Mouse (Mus musculus): ENCODE measurements around the gene Mettl17. TPM values are rescaled to one million over a fixed set of nuclear protein-coding genes. Genes with fewer than 3 reads are reported as not detected.
A peak's percentile ranks its signal among the peaks of the same experiment; 100 is the strongest.
"Not testable (repeated sequence)": the region's sequence is repeated elsewhere in the genome, so short reads cannot be mapped to it uniquely, and the experiment has no call there.

Mettl17 gene
- polyA plus RNA-seq (2016; fragmentation: Nextera tagmentation; extraction: Ambion mirVana), result 58.2 and 66.0 TPM in 2 replicates

- H3K27ac ChIP-seq, result peak within 1 kb of the TSS; percentile 87
- peak; percentile 96 for ATAC-seq (ENCODE audit: low FRiP score)
- peak within 1 kb of the TSS; percentile 79 for H3K9ac ChIP-seq
- H3K36me3 ChIP-seq (replicated peaks), result peaks cover 32% of the 10 kb centered on the region
- peaks cover 19% of the 10 kb centered on the region for H3K4me1 ChIP-seq
- H3K4me3 ChIP-seq (replicated peaks), result peak within 1 kb of the TSS; percentile 73
- H3K9me3 ChIP-seq, result no peaks in the 10 kb centered on the region
- under 1% methylated on average over 43 of the region's 43 CpGs for WGBS
- H3K27me3 ChIP-seq, result no peaks in the 10 kb centered on the region
- H3K4me2 ChIP-seq, result peak within 1 kb of the TSS; percentile 83
These were observed at the start of gene Mettl17 for GRCm38 (mm10) chr14:51884598-51885331. Gene Mettl17, plus strand, starts transcription at chr14:51884842.

GRCm38 (mm10) chr14:51838480-51838879 lies 46.2 kb upstream of the Mettl17 start:
- not testable (repeated sequence) for H3K36me3 ChIP-seq (replicated peaks); H3K27me3 ChIP-seq; H3K9ac ChIP-seq; H3K4me3 ChIP-seq (replicated peaks); H3K4me2 ChIP-seq; ATAC-seq (ENCODE audit: low FRiP score); H3K4me1 ChIP-seq; H3K27ac ChIP-seq; H3K9me3 ChIP-seq
- 20% methylated on average over 2 of the region's 2 CpGs for WGBS

- H3K4me2 ChIP-seq, result no peak overlapping the region
- no peak overlapping the region for H3K9ac ChIP-seq
- no peak for ATAC-seq (ENCODE audit: low FRiP score)
- WGBS, result 58% methylated on average over 1 of the region's 1 CpGs
- H3K9me3 ChIP-seq, result no peaks in the 10 kb centered on the region
- H3K27ac ChIP-seq, result no peak overlapping the region
- no peak overlapping the region for H3K4me3 ChIP-seq (replicated peaks)
- H3K27me3 ChIP-seq, result no peaks in the 10 kb centered on the region
- H3K36me3 ChIP-seq (replicated peaks), result no peaks in the 10 kb centered on the region
- H3K4me1 ChIP-seq, result no peaks in the 10 kb centered on the region
These were observed 42.4 kb upstream of the Mettl17 start for GRCm38 (mm10) chr14:51842250-51842649.

- no peaks in the 10 kb centered on the region for H3K4me1 ChIP-seq
- H3K36me3 ChIP-seq (replicated peaks), result no peaks in the 10 kb centered on the region
- no peak for ATAC-seq (ENCODE audit: low FRiP score)
- H3K27ac ChIP-seq, result no peak overlapping the region
- no peak overlapping the region for H3K9ac ChIP-seq
- no peaks in the 10 kb centered on the region for H3K27me3 ChIP-seq
- WGBS, result 91% methylated on average over 2 of the region's 2 CpGs
- no peaks in the 10 kb centered on the region for H3K9me3 ChIP-seq
- H3K4me2 ChIP-seq, result no peak overlapping the region
- H3K4me3 ChIP-seq (replicated peaks), result no peak overlapping the region
These were observed 41.9 kb upstream of the Mettl17 start for GRCm38 (mm10) chr14:51842781-51843180.

GRCm38 (mm10) chr14:51843882-51844281 lies 40.8 kb upstream of the Mettl17 start:
- no peaks in the 10 kb centered on the region for H3K36me3 ChIP-seq (replicated peaks)
- no peaks in the 10 kb centered on the region for H3K4me1 ChIP-seq
- H3K4me3 ChIP-seq (replicated peaks), result no peak overlapping the region
- no peaks in the 10 kb centered on the region for H3K27me3 ChIP-seq
- H3K9me3 ChIP-seq, result no peaks in the 10 kb centered on the region
- no peak overlapping the region for H3K27ac ChIP-seq
- ATAC-seq (ENCODE audit: low FRiP score), result no peak
- no peak overlapping the region for H3K4me2 ChIP-seq
- no peak overlapping the region for H3K9ac ChIP-seq

GRCm38 (mm10) chr14:51846566-51846965 lies 38.1 kb upstream of the Mettl17 start:
- Histone ChIP-seq H3K4me1 (no peaks in the 10 kb centered on the region), H3K36me3 (replicated peaks) (no peaks in the 10 kb centered on the region), H3K27me3 (no peaks in the 10 kb centered on the region), H3K4me2 (no peak overlapping the region), H3K4me3 (replicated peaks) (no peak overlapping the region), H3K27ac (no peak overlapping the region), H3K9ac (no peak overlapping the region), H3K9me3 (no peaks in the 10 kb centered on the region)
- no peak for ATAC-seq (ENCODE audit: low FRiP score)
- WGBS, result 57% methylated on average over 3 of the region's 3 CpGs

- H3K9ac ChIP-seq; ATAC-seq (ENCODE audit: low FRiP score): not testable (repeated sequence)
- 39% methylated on average over 3 of the region's 3 CpGs for WGBS
These were observed 33.6 kb upstream of the Mettl17 start for GRCm38 (mm10) chr14:51851006-51851405.

GRCm38 (mm10) chr14:51853399-51853798 lies 31.2 kb upstream of the Mettl17 start, which contains the start of gene Ear6:
Gene Ear6, plus strand, starts transcription at chr14:51853699.
- Histone ChIP-seq H3K9me3 (no peaks in the 10 kb centered on the region), H3K4me3 (replicated peaks) (no peak within 1 kb of the TSS), H3K27me3 (no peaks in the 10 kb centered on the region), H3K9ac (no peak within 1 kb of the TSS), H3K4me1 (no peaks in the 10 kb centered on the region), H3K4me2 (no peak within 1 kb of the TSS), H3K27ac (no peak within 1 kb of the TSS), H3K36me3 (replicated peaks) (no peaks in the 10 kb centered on the region)
- ATAC-seq (ENCODE audit: low FRiP score), result no peak

More at GRCm38 (mm10) chr14:51851006-51851405, 33.6 kb upstream of the Mettl17 start:
- H3K27me3 ChIP-seq; H3K4me2 ChIP-seq; H3K9me3 ChIP-seq; H3K27ac ChIP-seq; H3K4me3 ChIP-seq (replicated peaks); H3K4me1 ChIP-seq; H3K36me3 ChIP-seq (replicated peaks): not testable (repeated sequence)

- H3K36me3 ChIP-seq (replicated peaks); H3K4me3 ChIP-seq (replicated peaks); H3K4me1 ChIP-seq; H3K27ac ChIP-seq; ATAC-seq (ENCODE audit: low FRiP score); H3K9ac ChIP-seq; H3K9me3 ChIP-seq; H3K27me3 ChIP-seq; H3K4me2 ChIP-seq: not testable (repeated sequence)
- WGBS, result 84% methylated on average over 7 of the region's 7 CpGs
These were observed 29.4 kb upstream of the Mettl17 start for GRCm38 (mm10) chr14:51855280-51855679.

- not testable (repeated sequence) for H3K4me1 ChIP-seq; ATAC-seq (ENCODE audit: low FRiP score); H3K4me3 ChIP-seq (replicated peaks); H3K27ac ChIP-seq; H3K9me3 ChIP-seq; H3K36me3 ChIP-seq (replicated peaks); H3K27me3 ChIP-seq; H3K4me2 ChIP-seq; H3K9ac ChIP-seq
- 16% methylated on average over 1 of the region's 1 CpGs for WGBS
These were observed 21.0 kb upstream of the Mettl17 start for GRCm38 (mm10) chr14:51863603-51864002.

- Histone ChIP-seq H3K27ac (no peak overlapping the region), H3K4me2 (no peak overlapping the region), H3K4me1 (no peaks in the 10 kb centered on the region), H3K9me3 (no peaks in the 10 kb centered on the region), H3K4me3 (replicated peaks) (no peak overlapping the region), H3K9ac (no peak overlapping the region), H3K27me3 (no peaks in the 10 kb centered on the region), H3K36me3 (replicated peaks) (no peaks in the 10 kb centered on the region)
- WGBS, result 88% methylated on average over 2 of the region's 2 CpGs
- no peak for ATAC-seq (ENCODE audit: low FRiP score)
These were observed 13.9 kb upstream of the Mettl17 start for GRCm38 (mm10) chr14:51870756-51871155.

- ATAC-seq (ENCODE audit: low FRiP score), result no peak
- Histone ChIP-seq H3K36me3 (replicated peaks) (no peaks in the 10 kb centered on the region), H3K4me3 (replicated peaks) (no peak overlapping the region), H3K4me1 (no peaks in the 10 kb centered on the region), H3K4me2 (no peak overlapping the region), H3K9ac (no peak overlapping the region), H3K9me3 (no peaks in the 10 kb centered on the region), H3K27ac (no peak overlapping the region), H3K27me3 (no peaks in the 10 kb centered on the region)
- WGBS, result 77% methylated on average over 9 of the region's 9 CpGs
These were observed 12.9 kb upstream of the Mettl17 start for GRCm38 (mm10) chr14:51871741-51872140.

- ATAC-seq (ENCODE audit: low FRiP score), result no peak
- Histone ChIP-seq H3K9ac (no peak overlapping the region), H3K4me1 (no peaks in the 10 kb centered on the region), H3K4me3 (replicated peaks) (no peak overlapping the region), H3K36me3 (replicated peaks) (no peaks in the 10 kb centered on the region), H3K9me3 (no peaks in the 10 kb centered on the region), H3K27ac (no peak overlapping the region), H3K4me2 (no peak overlapping the region), H3K27me3 (no peaks in the 10 kb centered on the region)
- 95% methylated on average over 3 of the region's 3 CpGs for WGBS
These were observed 7.1 kb upstream of the Mettl17 start for GRCm38 (mm10) chr14:51877517-51877916.
